Mouse (Mus musculus): ENCODE measurements around the gene Hoxc6. TPM values are rescaled to one million over a fixed set of nuclear protein-coding genes. Genes with fewer than 3 reads are reported as not detected.

Gene Hoxc6
- polyA plus RNA-seq, 1 experiment from 2014 or later: 35.1 TPM

GRCm38 (mm10) chr15:103018636-103019035 lies 20.6 kb downstream of the Hoxc6 start, which contains the start of gene Hoxc4:
Hoxc4 (plus strand) TSS chr15:103018934.
- H3K4me3 ChIP-seq (replicated peaks): no peak within 1 kb of the TSS
- H3K9me3 ChIP-seq (replicated peaks): no peaks in the 10 kb centered on the region
- H3K4me1 ChIP-seq: peaks cover 83% of the 10 kb centered on the region
- H3K9ac ChIP-seq (replicated peaks): no peak within 1 kb of the TSS
- no peaks in the 10 kb centered on the region for H3K36me3 ChIP-seq
- no peak for ATAC-seq (ENCODE audit: low FRiP score)
- H3K27me3 ChIP-seq (replicated peaks): no peaks in the 10 kb centered on the region
- H3K27ac ChIP-seq (replicated peaks): peak within 1 kb of the TSS; percentile 45
- 0 out of 2 replicates have a peak within 1 kb of the TSS, but pooled peaks have one; percentile 6 for H3K4me2 ChIP-seq
- 19% methylated on average over 9 of the region's 9 CpGs for WGBS

- 10% methylated on average over 8 of the region's 8 CpGs for WGBS
- no peak overlapping the region for H3K4me3 ChIP-seq (replicated peaks)
- H3K27me3 ChIP-seq (replicated peaks): no peaks in the 10 kb centered on the region
- H3K36me3 ChIP-seq: no peaks in the 10 kb centered on the region
- no peaks in the 10 kb centered on the region for H3K9me3 ChIP-seq (replicated peaks)
- peak overlapping the region; percentile 27 for H3K4me2 ChIP-seq
- ATAC-seq (ENCODE audit: low FRiP score): no peak
- no peak overlapping the region; the same call in 1 of the 2 replicates for H3K27ac ChIP-seq (replicated peaks)
- no peak overlapping the region for H3K9ac ChIP-seq (replicated peaks)
- peaks cover 69% of the 10 kb centered on the region for H3K4me1 ChIP-seq
These were observed 22.9 kb downstream of the Hoxc6 start for GRCm38 (mm10) chr15:103020899-103021418.

- H3K9ac ChIP-seq (replicated peaks): no peak overlapping the region
- H3K27ac ChIP-seq (replicated peaks): no peak overlapping the region; the same call in 1 of the 2 replicates
- no peak for ATAC-seq (ENCODE audit: low FRiP score)
- H3K4me1 ChIP-seq: peaks cover 71% of the 10 kb centered on the region
- H3K27me3 ChIP-seq (replicated peaks): no peaks in the 10 kb centered on the region
- no peaks in the 10 kb centered on the region for H3K36me3 ChIP-seq
- H3K4me2 ChIP-seq: peak overlapping the region; percentile 27
- no peak overlapping the region for H3K4me3 ChIP-seq (replicated peaks)
- 17% methylated on average over 8 of the region's 8 CpGs for WGBS
- H3K9me3 ChIP-seq (replicated peaks): no peaks in the 10 kb centered on the region
These were observed 23.5 kb downstream of the Hoxc6 start for GRCm38 (mm10) chr15:103021544-103021943.

- Histone ChIP-seq H3K27ac (replicated peaks) (no peak overlapping the region), H3K4me2 (no peak overlapping the region), H3K4me1 (peaks cover 69% of the 10 kb centered on the region), H3K4me3 (replicated peaks) (no peak overlapping the region), H3K9me3 (replicated peaks) (no peaks in the 10 kb centered on the region), H3K9ac (replicated peaks) (no peak overlapping the region), H3K27me3 (replicated peaks) (no peaks in the 10 kb centered on the region), H3K36me3 (no peaks in the 10 kb centered on the region)
- 10% methylated on average over 2 of the region's 2 CpGs for WGBS
- no peak for ATAC-seq (ENCODE audit: low FRiP score)
These were observed 26.1 kb downstream of the Hoxc6 start for GRCm38 (mm10) chr15:103024131-103024530.

GRCm38 (mm10) chr15:103027266-103028235 lies 29.5 kb downstream of the Hoxc6 start:
- peak overlapping the region; percentile 28; the same call in 1 of the 2 replicates for H3K9ac ChIP-seq (replicated peaks)

GRCm38 (mm10) chr15:103028916-103029512 lies 31.0 kb downstream of the Hoxc6 start:
- no peaks in the 10 kb centered on the region for H3K27me3 ChIP-seq (replicated peaks)
- 40% methylated on average over 9 of the region's 9 CpGs for WGBS

More at GRCm38 (mm10) chr15:103027266-103028235, 29.5 kb downstream of the Hoxc6 start:
- Histone ChIP-seq H3K27me3 (replicated peaks) (no peaks in the 10 kb centered on the region), H3K27ac (replicated peaks) (peak overlapping the region; percentile 74), H3K36me3 (no peaks in the 10 kb centered on the region), H3K9me3 (replicated peaks) (no peaks in the 10 kb centered on the region), H3K4me1 (peaks cover 63% of the 10 kb centered on the region), H3K4me2 (peak overlapping the region; percentile 50), H3K4me3 (replicated peaks) (peak overlapping the region; percentile 14)
- peak; percentile 26; the same call in 1 of the 2 replicates for ATAC-seq (ENCODE audit: low FRiP score)
- WGBS: 7% methylated on average over 43 of the region's 43 CpGs

GRCm38 (mm10) chr15:103030142-103030541 lies 32.1 kb downstream of the Hoxc6 start:
- ATAC-seq (ENCODE audit: low FRiP score): no peak
- Histone ChIP-seq H3K36me3 (no peaks in the 10 kb centered on the region), H3K4me1 (peaks cover 81% of the 10 kb centered on the region), H3K27me3 (replicated peaks) (no peaks in the 10 kb centered on the region), H3K9ac (replicated peaks) (0 out of 2 replicates have a peak overlapping the region, but pooled peaks have one; percentile 3), H3K4me3 (replicated peaks) (no peak overlapping the region), H3K27ac (replicated peaks) (peak overlapping the region; percentile 68), H3K9me3 (replicated peaks) (no peaks in the 10 kb centered on the region), H3K4me2 (peak overlapping the region; percentile 37)
- 23% methylated on average over 8 of the region's 8 CpGs for WGBS

More at GRCm38 (mm10) chr15:103028916-103029512, 31.0 kb downstream of the Hoxc6 start:
- H3K9ac ChIP-seq (replicated peaks): no peak overlapping the region
- no peaks in the 10 kb centered on the region for H3K9me3 ChIP-seq (replicated peaks)
- H3K4me2 ChIP-seq: no peak overlapping the region
- peak overlapping the region; percentile 74; the same call in 1 of the 2 replicates for H3K27ac ChIP-seq (replicated peaks)
- peaks cover 76% of the 10 kb centered on the region for H3K4me1 ChIP-seq
- no peaks in the 10 kb centered on the region for H3K36me3 ChIP-seq
- no peak for ATAC-seq (ENCODE audit: low FRiP score)
- H3K4me3 ChIP-seq (replicated peaks): no peak overlapping the region

- peak overlapping the region; percentile 8; the same call in 1 of the 2 replicates for H3K4me3 ChIP-seq (replicated peaks)
- peak overlapping the region; percentile 44 for H3K4me2 ChIP-seq
- H3K9me3 ChIP-seq (replicated peaks): no peaks in the 10 kb centered on the region
- peak overlapping the region; percentile 24 for H3K9ac ChIP-seq (replicated peaks)
- peaks cover 84% of the 10 kb centered on the region for H3K4me1 ChIP-seq
- peak overlapping the region; percentile 66 for H3K27ac ChIP-seq (replicated peaks)
- no peaks in the 10 kb centered on the region for H3K27me3 ChIP-seq (replicated peaks)
- WGBS: no CpG with 5 or more reads among the region's 3 CpGs
- no peaks in the 10 kb centered on the region for H3K36me3 ChIP-seq
- ATAC-seq (ENCODE audit: low FRiP score): no peak
These were observed 34.1 kb downstream of the Hoxc6 start for GRCm38 (mm10) chr15:103032167-103032566.

GRCm38 (mm10) chr15:103032646-103033575 lies 34.9 kb downstream of the Hoxc6 start:
- H3K27me3 ChIP-seq (replicated peaks): no peaks in the 10 kb centered on the region
- peak overlapping the region; percentile 44 for H3K4me2 ChIP-seq
- ATAC-seq (ENCODE audit: low FRiP score): peak; percentile 51; the same call in 1 of the 2 replicates
- H3K4me3 ChIP-seq (replicated peaks): peak overlapping the region; percentile 8; the same call in 1 of the 2 replicates
- H3K9ac ChIP-seq (replicated peaks): peak overlapping the region; percentile 24
- peaks cover 81% of the 10 kb centered on the region for H3K4me1 ChIP-seq
- H3K27ac ChIP-seq (replicated peaks): peak overlapping the region; percentile 66
- 3% methylated on average over 26 of the region's 26 CpGs for WGBS
- no peaks in the 10 kb centered on the region for H3K36me3 ChIP-seq
- H3K9me3 ChIP-seq (replicated peaks): no peaks in the 10 kb centered on the region

GRCm38 (mm10) chr15:103034043-103034806 lies 36.2 kb downstream of the Hoxc6 start:
- Histone ChIP-seq H3K9me3 (replicated peaks) (no peaks in the 10 kb centered on the region), H3K36me3 (no peaks in the 10 kb centered on the region), H3K4me3 (replicated peaks) (peak overlapping the region; percentile 41), H3K27ac (replicated peaks) (peak overlapping the region; percentile 83), H3K4me1 (peaks cover 81% of the 10 kb centered on the region), H3K27me3 (replicated peaks) (no peaks in the 10 kb centered on the region), H3K9ac (replicated peaks) (peak overlapping the region; percentile 47), H3K4me2 (peak overlapping the region; percentile 64)
- WGBS: 5% methylated on average over 24 of the region's 24 CpGs
- ATAC-seq (ENCODE audit: low FRiP score): peak; percentile 46; the same call in 1 of the 2 replicates

Data from neural tube, embryonic 15.5 days (tissue).